Comparison of ENCODE assay signal across 8 mouse cellular contexts in genomic region chr4:132088921-132089320, GRCm38 (mm10). TPM values are rescaled to one million over a fixed set of nuclear protein-coding genes. Genes with fewer than 3 reads are reported as not detected.
DNase-seq lines count a peak whose midpoint lies in the region; ATAC-seq lines count a peak whose summit lies in the region.

No protein-coding gene starts in this region.

- ATAC-seq in forebrain, embryonic 14.5 days, result no peak
- ATAC-seq in forebrain, embryonic 15.5 days (replicated peaks), result no peak; the same call in 1 of the 2 replicates
- no peak for ATAC-seq in liver, embryonic 13.5 days (ENCODE audit: low read depth)

- 20% methylated on average over 7 of the region's 7 CpGs for WGBS in forebrain, embryonic 14.5 days
- 17% methylated on average over 7 of the region's 7 CpGs for WGBS in forebrain, embryonic 15.5 days
- 15% methylated on average over 7 of the region's 7 CpGs for WGBS in liver, embryonic 13.5 days (ENCODE audit: insufficient replicate concordance)

- H3K9me3 ChIP-seq in forebrain, embryonic 14.5 days (replicated peaks; ENCODE audit: control insufficient read depth, low read length), result no peaks in the 10 kb centered on the region
- H3K9me3 ChIP-seq in forebrain, embryonic 15.5 days, result no peaks in the 10 kb centered on the region
- H3K9me3 ChIP-seq in liver, embryonic 13.5 days (replicated peaks), result no peaks in the 10 kb centered on the region

- H3K27me3 ChIP-seq in forebrain, embryonic 14.5 days (replicated peaks; ENCODE audit: control insufficient read depth, insufficient read depth, low read length), result no peaks in the 10 kb centered on the region
- no peaks in the 10 kb centered on the region for H3K27me3 ChIP-seq in forebrain, embryonic 15.5 days
- H3K27me3 ChIP-seq in liver, embryonic 13.5 days, result 0 out of 2 replicates have a peak, but pooled peaks cover 3% of the 10 kb centered on the region

- DNase-seq in forebrain, embryonic 14.5 days (ENCODE audit: low spot score), result peak; percentile 87
- DNase-seq in spleen, adult 12 weeks (ENCODE audit: low spot score), result peak; percentile 40
- DNase-seq in spleen, postnatal 14 days (ENCODE audit: low spot score in 2 of 2), result no peak
- DNase-seq in cerebellum, adult 9-11 months, result peak; percentile 54
- peak; percentile 76 for DNase-seq in hindlimb bud, embryonic 11.5 days (ENCODE audit: extremely low spot score, low read depth, low spot score)
- peak; percentile 45 for DNase-seq in liver, embryonic 13.5 days
- DNase-seq in retina, postnatal 7 days (ENCODE audit: low read depth, low spot score), result peak; percentile 60

- no peaks in the 10 kb centered on the region for H3K36me3 ChIP-seq in forebrain, embryonic 14.5 days (ENCODE audit: control insufficient read depth, insufficient read depth, low read length)
- H3K36me3 ChIP-seq in forebrain, embryonic 15.5 days, result no peaks in the 10 kb centered on the region
- H3K36me3 ChIP-seq in liver, embryonic 13.5 days, result no peaks in the 10 kb centered on the region

- H3K9ac ChIP-seq in forebrain, embryonic 14.5 days (ENCODE audit: low read length), result no peak overlapping the region
- H3K9ac ChIP-seq in forebrain, embryonic 15.5 days (replicated peaks), result no peak overlapping the region
- no peak overlapping the region for H3K9ac ChIP-seq in liver, embryonic 13.5 days

- no peak overlapping the region for H3K4me2 ChIP-seq in forebrain, embryonic 14.5 days (ENCODE audit: low read length)
- no peak overlapping the region for H3K4me2 ChIP-seq in forebrain, embryonic 15.5 days (replicated peaks)
- no peak overlapping the region for H3K4me2 ChIP-seq in liver, embryonic 13.5 days

- no peaks in the 10 kb centered on the region for H3K4me1 ChIP-seq in forebrain, embryonic 14.5 days (ENCODE audit: control insufficient read depth, insufficient read depth, low read length)
- no peaks in the 10 kb centered on the region for H3K4me1 ChIP-seq in forebrain, embryonic 15.5 days
- H3K4me1 ChIP-seq in liver, embryonic 13.5 days (replicated peaks), result peaks cover 7% of the 10 kb centered on the region

- no peak overlapping the region for H3K4me3 ChIP-seq in forebrain, embryonic 14.5 days (ENCODE audit: low read depth, low read length)
- H3K4me3 ChIP-seq in forebrain, embryonic 15.5 days, result no peak overlapping the region
- H3K4me3 ChIP-seq in liver, embryonic 13.5 days (replicated peaks), result no peak overlapping the region

- H3K27ac ChIP-seq in forebrain, embryonic 14.5 days (ENCODE audit: low read depth, low read length), result no peak overlapping the region
- H3K27ac ChIP-seq in forebrain, embryonic 15.5 days (replicated peaks), result no peak overlapping the region
- no peak overlapping the region for H3K27ac ChIP-seq in liver, embryonic 13.5 days

RNA-seq across cellular contexts. Expression of gene Epb41, which starts 13.8 kb away (rescaled TPM):
- 69.9 and 74.6 TPM in 2 replicates for polyA plus RNA-seq in forebrain, embryonic 14.5 days (2014; fragmentation: Nextera tagmentation; extraction: Ambion mirVana)
- polyA plus RNA-seq in forebrain, embryonic 15.5 days (2015; fragmentation: Nextera tagmentation; extraction: Ambion mirVana), result 73.3 and 73.7 TPM in 2 replicates
- polyA plus RNA-seq in liver, embryonic 13.5 days (2015; fragmentation: Nextera tagmentation; extraction: Ambion mirVana), result 147 and 193 TPM in 2 replicates

RNA-seq across cellular contexts. Expression of gene Gm10300, which starts 14.4 kb away (rescaled TPM):
- not detected in 2 replicates for polyA plus RNA-seq in forebrain, embryonic 14.5 days (2014; fragmentation: Nextera tagmentation; extraction: Ambion mirVana)
- polyA plus RNA-seq in forebrain, embryonic 15.5 days (2015; fragmentation: Nextera tagmentation; extraction: Ambion mirVana), result 0.08 TPM in 1 of 2 replicates, not detected in the other
- polyA plus RNA-seq in liver, embryonic 13.5 days (2015; fragmentation: Nextera tagmentation; extraction: Ambion mirVana), result 0.39 and 0.63 TPM in 2 replicates

RNA-seq across cellular contexts. Expression of gene Oprd1, which starts 55.4 kb away (rescaled TPM):
- polyA plus RNA-seq in forebrain, embryonic 14.5 days (2014; fragmentation: Nextera tagmentation; extraction: Ambion mirVana), result 0.05 and 0.09 TPM in 2 replicates
- polyA plus RNA-seq in forebrain, embryonic 15.5 days (2015; fragmentation: Nextera tagmentation; extraction: Ambion mirVana), result 0.11 and 0.17 TPM in 2 replicates
- 0.05 TPM in 2 replicates for polyA plus RNA-seq in liver, embryonic 13.5 days (2015; fragmentation: Nextera tagmentation; extraction: Ambion mirVana)

Comparison
In these comparisons a context has a peak if more than half of its experiments do, and no peak if none do; other contexts are left out.
1. DNase-seq: peak in forebrain, embryonic 14.5 days (single experiment), spleen, adult 12 weeks (single experiment), cerebellum, adult 9-11 months (single experiment), hindlimb bud, embryonic 11.5 days (single experiment), liver, embryonic 13.5 days (single experiment) and retina, postnatal 7 days (single experiment); none in spleen, postnatal 14 days (0 of 2).